In genomic region chr4:117887920-117888319, GRCm38 (mm10) we compare ENCODE assay signal across 8 mouse cellular contexts. TPM values are rescaled to one million over a fixed set of nuclear protein-coding genes. Genes with fewer than 3 reads are reported as not detected.
DNase-seq lines count a peak whose midpoint lies in the region; ATAC-seq and TF ChIP-seq lines count a peak whose summit lies in the region.
"Had no signal": no experiment of that assay in that cellular context is flagged by ENCODE, and none has a peak within 500 bp of the region (broad histone marks: within the 10 kb centered on the region; RNA-seq: fewer than 3 reads in every experiment).

No protein-coding gene starts in this region.

- peak overlapping the region; percentile 88 for H3K4me2 ChIP-seq in forebrain, embryonic 13.5 days
- H3K4me2 ChIP-seq in limb, embryonic 11.5 days (ENCODE audit: low read depth, severe bottlenecking): peak overlapping the region; percentile 95; the same call in 1 of the 2 replicates
- H3K4me2 ChIP-seq in neural tube, embryonic 13.5 days: peak overlapping the region; percentile 91

- intact Hi-C loops in left cerebral cortex, adult 2 months (cut with DNase I): loop anchor here (2.0 kb wide), 1 partner anchor 27 kb away; the partner anchor contains the start of gene Ipo13
- intact Hi-C loops in left cerebral cortex, postnatal 36 days (cut with DNase I): loop anchor here (2.0 kb wide), 1 partner anchor 27 kb away; the partner anchor contains the start of gene Ipo13

- H3K4me1 ChIP-seq in forebrain, embryonic 13.5 days: peaks cover 47% of the 10 kb centered on the region
- H3K4me1 ChIP-seq in limb, embryonic 11.5 days (ENCODE audit: control insufficient read depth, insufficient read depth, low read length): peaks cover 12% of the 10 kb centered on the region; the same call in 1 of the 2 replicates
- peaks cover 53% of the 10 kb centered on the region for H3K4me1 ChIP-seq in neural tube, embryonic 13.5 days (replicated peaks)

- no peaks in the 10 kb centered on the region for H3K27me3 ChIP-seq in forebrain, embryonic 13.5 days
- H3K27me3 ChIP-seq in limb, embryonic 11.5 days (ENCODE audit: control insufficient read depth, insufficient read depth, low read length): no peaks in the 10 kb centered on the region
- H3K27me3 ChIP-seq in neural tube, embryonic 13.5 days: no peaks in the 10 kb centered on the region

- TF ChIP-seq CTCF in left cerebral cortex, adult 2 months (IDR thresholded peaks at IDR 0.05): no peak

- ATAC-seq in forebrain, embryonic 13.5 days: no peak
- ATAC-seq in limb, embryonic 11.5 days (ENCODE audit: insufficient number of reproducible peaks, low FRiP score, low TSS enrichment, low read depth): no peak
- ATAC-seq in neural tube, embryonic 13.5 days (ENCODE audit: low read depth): no peak
- ATAC-seq in cerebellum, adult (ENCODE audit: insufficient number of reproducible peaks, low FRiP score, low TSS enrichment): no peak

- H3K4me3 ChIP-seq in left cerebral cortex, adult 2 months: peak overlapping the region; percentile 89
- peak overlapping the region; percentile 92 for H3K4me3 ChIP-seq in forebrain, embryonic 13.5 days
- no peak overlapping the region; the same call in 1 of the 2 replicates for H3K4me3 ChIP-seq in limb, embryonic 11.5 days (ENCODE audit: low read depth, low read length)
- peak overlapping the region; percentile 96 for H3K4me3 ChIP-seq in neural tube, embryonic 13.5 days

- no peak for DNase-seq in left cerebral cortex, adult 2 months (ENCODE audit: extremely low spot score in 1 of 2, low spot score in 2 of 2)
- no peak for DNase-seq in left cerebral cortex, postnatal 36 days (ENCODE audit: low spot score in 2 of 2)
- DNase-seq in limb, embryonic 11.5 days (ENCODE audit: low spot score): no peak
- no peak for DNase-seq in frontal cortex, postnatal 36 days (ENCODE audit: low spot score in 2 of 2)

- H3K36me3 ChIP-seq in forebrain, embryonic 13.5 days (ENCODE audit: poor library complexity, severe bottlenecking): peaks cover 40% of the 10 kb centered on the region
- peaks cover 15% of the 10 kb centered on the region for H3K36me3 ChIP-seq in limb, embryonic 11.5 days (ENCODE audit: control insufficient read depth, insufficient read depth, low read length)
- peaks cover 40% of the 10 kb centered on the region for H3K36me3 ChIP-seq in neural tube, embryonic 13.5 days

- H3K9ac ChIP-seq in forebrain, embryonic 13.5 days: peak overlapping the region; percentile 93
- no peak overlapping the region for H3K9ac ChIP-seq in limb, embryonic 11.5 days (ENCODE audit: low read length)
- H3K9ac ChIP-seq in neural tube, embryonic 13.5 days: peak overlapping the region; percentile 97

- no peaks in the 10 kb centered on the region for H3K9me3 ChIP-seq in forebrain, embryonic 13.5 days (replicated peaks)
- no peaks in the 10 kb centered on the region for H3K9me3 ChIP-seq in limb, embryonic 11.5 days (ENCODE audit: control insufficient read depth, low read length)
- H3K9me3 ChIP-seq in neural tube, embryonic 13.5 days: no peaks in the 10 kb centered on the region

- WGBS in forebrain, embryonic 13.5 days: 87% methylated on average over 2 of the region's 2 CpGs
- WGBS in limb, embryonic 11.5 days: 72% methylated on average over 2 of the region's 2 CpGs
- 78% methylated on average over 2 of the region's 2 CpGs for WGBS in neural tube, embryonic 13.5 days

- peak overlapping the region; percentile 97; the same call in 1 of the 2 replicates for H3K27ac ChIP-seq in left cerebral cortex, adult 2 months
- H3K27ac ChIP-seq in forebrain, embryonic 13.5 days: no peak overlapping the region
- no peak overlapping the region for H3K27ac ChIP-seq in limb, embryonic 11.5 days (replicated peaks; ENCODE audit: low read depth, low read length)
- H3K27ac ChIP-seq in neural tube, embryonic 13.5 days (replicated peaks): no peak overlapping the region

RNA-seq across cellular contexts. Expression of gene Atp6v0b, which starts 0.8 kb away (rescaled TPM):
- total RNA-seq in left cerebral cortex, adult 2 months (2021): 100 to 1,000 TPM; 430 to 462 TPM
- 100 to 1,000 TPM; 432 to 445 TPM for total RNA-seq in left cerebral cortex, postnatal 36 days (2021)
- polyA plus RNA-seq in forebrain, embryonic 13.5 days (2015; fragmentation: Nextera tagmentation; extraction: Ambion mirVana): 333 and 349 TPM in 2 replicates
- polyA plus RNA-seq in limb, embryonic 11.5 days (2014; fragmentation: Nextera tagmentation; extraction: Ambion mirVana): 143 and 158 TPM in 2 replicates
- 442 and 475 TPM in 2 replicates for polyA plus RNA-seq in neural tube, embryonic 13.5 days (2015; fragmentation: Nextera tagmentation; extraction: Ambion mirVana)

RNA-seq across cellular contexts. Expression of gene Dph2, which starts 3.9 kb away (rescaled TPM):
- total RNA-seq in left cerebral cortex, adult 2 months (2021): 10 to 100 TPM in 1 of 2 experiments, 1 to 10 TPM in 1; 9.1 to 11.4 TPM
- total RNA-seq in left cerebral cortex, postnatal 36 days (2021): 10 to 100 TPM in 1 of 2 experiments, 1 to 10 TPM in 1; 6.6 to 10.8 TPM
- 27.3 and 28.5 TPM in 2 replicates for polyA plus RNA-seq in forebrain, embryonic 13.5 days (2015; fragmentation: Nextera tagmentation; extraction: Ambion mirVana)
- polyA plus RNA-seq in limb, embryonic 11.5 days (2014; fragmentation: Nextera tagmentation; extraction: Ambion mirVana): 21.2 and 22.2 TPM in 2 replicates
- 21.3 and 22.0 TPM in 2 replicates for polyA plus RNA-seq in neural tube, embryonic 13.5 days (2015; fragmentation: Nextera tagmentation; extraction: Ambion mirVana)

RNA-seq across cellular contexts. Expression of gene B4galt2, which starts 4.6 kb away (rescaled TPM):
- total RNA-seq in left cerebral cortex, adult 2 months (2021): 10 to 100 TPM; 86.7 to 90.6 TPM
- 100 to 1,000 TPM in 1 of 2 experiments, 10 to 100 TPM in 1; 95.6 to 107 TPM for total RNA-seq in left cerebral cortex, postnatal 36 days (2021)
- polyA plus RNA-seq in forebrain, embryonic 13.5 days (2015; fragmentation: Nextera tagmentation; extraction: Ambion mirVana): 28.7 and 32.0 TPM in 2 replicates
- polyA plus RNA-seq in limb, embryonic 11.5 days (2014; fragmentation: Nextera tagmentation; extraction: Ambion mirVana): 26.7 and 30.1 TPM in 2 replicates
- 43.7 and 45.5 TPM in 2 replicates for polyA plus RNA-seq in neural tube, embryonic 13.5 days (2015; fragmentation: Nextera tagmentation; extraction: Ambion mirVana)
- total RNA-seq: monocyte, adult 5-6 weeks had no signal

RNA-seq across cellular contexts. Expression of gene Ccdc24, which starts 15.6 kb away (rescaled TPM):
- 1 to 10 TPM in 1 of 2 experiments, under 1 TPM in 1; 0.94 to 1.4 TPM for total RNA-seq in left cerebral cortex, adult 2 months (2021)
- 1 to 10 TPM in 1 of 2 experiments, under 1 TPM in 1; 0.79 to 1.2 TPM for total RNA-seq in left cerebral cortex, postnatal 36 days (2021)
- 1.2 and 2.1 TPM in 2 replicates for polyA plus RNA-seq in forebrain, embryonic 13.5 days (2015; fragmentation: Nextera tagmentation; extraction: Ambion mirVana)
- 1.0 and 1.6 TPM in 2 replicates for polyA plus RNA-seq in limb, embryonic 11.5 days (2014; fragmentation: Nextera tagmentation; extraction: Ambion mirVana)
- 1.7 and 2.5 TPM in 2 replicates for polyA plus RNA-seq in neural tube, embryonic 13.5 days (2015; fragmentation: Nextera tagmentation; extraction: Ambion mirVana)
- total RNA-seq: monocyte, adult 5-6 weeks had no signal

RNA-seq across cellular contexts. Expression of gene Ipo13, which starts 26.9 kb away (rescaled TPM):
- total RNA-seq in left cerebral cortex, adult 2 months (2021): 100 to 1,000 TPM; 115 to 123 TPM
- 100 to 1,000 TPM; 119 to 122 TPM for total RNA-seq in left cerebral cortex, postnatal 36 days (2021)
- 60.5 and 70.6 TPM in 2 replicates for polyA plus RNA-seq in forebrain, embryonic 13.5 days (2015; fragmentation: Nextera tagmentation; extraction: Ambion mirVana)
- polyA plus RNA-seq in limb, embryonic 11.5 days (2014; fragmentation: Nextera tagmentation; extraction: Ambion mirVana): 41.3 and 41.7 TPM in 2 replicates
- polyA plus RNA-seq in neural tube, embryonic 13.5 days (2015; fragmentation: Nextera tagmentation; extraction: Ambion mirVana): 64.9 and 65.3 TPM in 2 replicates
